Mouse (Mus musculus) large intestine, adult 2 months (tissue): ENCODE data around the gene Gpr183. TPM values are rescaled to one million over a fixed set of nuclear protein-coding genes. Genes with fewer than 3 reads are reported as not detected.

ENCODE experiments used
- DNase-seq: peaks from one replicate; pipeline ENCODE4 v3.0.0-alpha.2; 2012; ENCODE audit warnings: low read depth, low spot score
- WGBS: fragments of 180-500 bp; shearing (Covaris S2); methylation state at CpG from one replicate; pipeline ENCODE4 v1.1.7; 2018; 5-methylcytosine and 5-hydroxymethylcytosine counted together
- polyA plus RNA-seq: library from polyadenylated mRNA; depleted of rRNA; stranded (reverse); fragments of >200 nt; gene quantifications from 2 replicates; pipeline ENCODE4 v1.2.3, GENCODE M21; 2012; rRNA removed

Gene Gpr183
- 3.7 and 4.8 TPM in 2 replicates for polyA plus RNA-seq

DNA sequence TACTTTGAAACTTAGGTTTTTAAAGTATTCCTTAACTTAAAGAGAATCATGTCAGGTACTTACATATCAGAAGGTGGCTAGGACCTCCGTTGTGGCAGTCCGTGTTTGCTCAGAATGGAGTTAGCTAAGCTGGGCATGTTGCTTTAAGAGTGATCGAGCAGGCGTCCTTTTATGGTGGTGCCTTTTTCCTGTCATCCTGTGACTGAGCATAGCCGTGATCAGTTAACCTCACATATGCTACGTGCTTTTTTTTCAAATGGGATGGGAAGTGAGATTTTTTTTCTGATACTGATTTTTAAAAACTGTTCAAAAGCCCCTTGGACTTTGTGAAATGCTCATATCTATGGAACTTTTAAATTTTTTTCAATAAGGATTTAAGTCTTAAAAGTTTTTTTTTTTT is at the start of gene Gpr183:
Gpr183 (minus strand) TSS at position 206 of the 400 bp plus-strand sequence.
- no peak for DNase-seq

DNA sequence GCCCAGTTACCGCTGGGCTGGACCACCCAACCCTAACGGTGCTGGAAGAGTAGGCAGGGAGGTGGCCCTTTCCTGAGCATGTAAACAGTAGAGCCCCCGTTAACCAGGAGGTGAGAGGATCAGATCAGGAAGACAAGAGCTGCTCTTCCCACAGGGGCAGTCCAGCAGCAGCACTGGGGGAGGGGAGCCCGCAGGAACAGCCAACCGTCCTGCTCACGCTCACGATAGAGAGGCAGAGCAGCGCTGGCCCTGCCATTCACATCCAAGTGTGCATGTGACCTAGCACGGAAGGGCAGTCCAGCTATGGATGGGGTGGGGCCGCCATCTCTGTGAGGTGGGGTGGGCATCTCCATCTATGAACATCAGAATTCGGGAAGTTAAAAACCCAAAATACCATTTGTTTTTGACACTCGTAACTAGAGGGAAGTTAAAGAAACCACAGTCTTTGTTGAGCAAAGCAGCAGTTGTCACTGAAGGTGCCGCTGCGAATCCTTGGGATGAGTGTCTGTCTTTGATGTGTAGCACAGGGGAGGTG is 48.5 kb upstream of the Gpr183 start:
- WGBS, result 85% methylated on average over 14 of the region's 14 CpGs
- DNase-seq, result no peak

More for the DNA sequence above, at the start of gene Gpr183:
- 37% methylated on average over 6 of the region's 6 CpGs for WGBS

DNA sequence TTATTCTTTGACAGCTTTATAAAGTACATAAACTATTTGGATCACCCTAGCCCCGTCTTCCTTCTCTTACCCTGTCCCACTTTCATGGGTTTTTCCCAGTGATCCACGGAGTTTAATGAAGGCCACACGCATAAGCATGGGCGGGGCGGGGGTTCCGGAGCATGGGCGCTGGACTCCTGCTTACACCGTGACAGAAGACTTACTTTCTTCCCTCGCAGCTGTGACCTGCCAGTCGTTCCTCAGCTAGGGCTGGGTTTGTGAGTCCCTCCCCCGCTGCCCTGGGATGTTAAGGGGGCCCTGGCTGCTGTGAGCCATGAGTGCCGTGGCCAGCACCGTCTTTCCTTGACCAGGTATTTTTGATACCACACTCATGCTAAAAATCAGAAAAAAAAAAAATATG is 47.8 kb upstream of the Gpr183 start:
- no peak for DNase-seq
- WGBS, result 75% methylated on average over 13 of the region's 13 CpGs

DNA sequence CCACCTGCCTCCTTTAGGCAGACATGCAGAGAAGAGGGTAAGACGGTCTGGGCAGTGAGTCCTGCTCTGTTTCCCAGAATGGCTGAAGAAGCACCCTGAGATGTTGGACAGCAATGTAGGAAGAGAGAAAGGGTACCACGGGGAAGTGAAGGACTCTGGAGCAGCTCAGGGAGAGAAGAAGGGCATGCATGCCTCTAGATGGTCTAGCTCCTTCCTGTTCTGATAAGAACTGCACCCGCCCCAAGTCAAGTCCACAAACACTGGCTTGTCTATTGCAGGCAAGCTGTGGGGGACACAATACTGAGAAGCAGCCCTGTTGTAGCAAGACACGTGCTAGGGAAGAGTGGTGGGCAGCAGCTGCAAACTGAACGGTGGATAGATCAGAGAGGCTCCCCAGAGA is 47.2 kb upstream of the Gpr183 start:
- no peak for DNase-seq
- 48% methylated on average over 5 of the region's 5 CpGs for WGBS

DNA sequence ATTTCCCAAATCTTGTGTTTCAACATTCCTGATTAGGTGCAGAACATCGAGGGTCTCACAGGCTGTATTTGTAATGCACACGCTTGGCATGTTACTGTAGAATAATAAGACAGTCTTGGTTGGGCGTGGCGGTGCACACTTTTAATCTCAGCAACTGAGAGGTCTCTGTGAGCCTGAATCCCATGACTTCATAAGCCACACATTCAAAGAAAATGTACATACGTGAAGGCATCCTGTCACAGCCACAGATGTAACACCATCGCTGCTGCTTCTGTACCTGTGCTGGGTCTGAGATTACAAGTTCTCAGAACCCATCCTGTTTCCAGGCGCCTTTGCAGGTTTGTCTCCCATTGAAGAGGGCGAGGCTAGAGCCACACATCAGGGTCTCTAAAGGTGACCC is 46.8 kb upstream of the Gpr183 start:
- no peak for DNase-seq
- WGBS, result 94% methylated on average over 8 of the region's 8 CpGs

DNA sequence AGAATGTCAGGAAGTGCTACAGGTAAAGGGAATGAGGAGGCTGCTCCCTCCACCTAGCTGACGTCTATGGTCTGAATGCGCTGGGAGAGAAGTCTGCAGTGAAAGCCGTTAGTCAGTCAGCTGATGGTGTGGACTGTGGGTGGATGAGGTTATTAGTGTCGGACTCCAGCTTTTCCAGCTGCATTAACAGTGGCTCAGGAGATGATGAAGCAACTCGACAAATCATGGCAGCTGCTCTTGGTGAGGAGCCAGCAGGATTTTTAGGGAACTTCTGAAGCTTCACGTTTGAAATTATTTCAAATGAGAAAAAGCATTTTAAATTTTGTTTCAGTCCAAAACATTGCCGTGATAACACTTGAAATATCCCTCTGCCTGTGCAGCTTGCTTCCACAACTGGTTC is 45.3 kb upstream of the Gpr183 start:
- no peak for DNase-seq

DNA sequence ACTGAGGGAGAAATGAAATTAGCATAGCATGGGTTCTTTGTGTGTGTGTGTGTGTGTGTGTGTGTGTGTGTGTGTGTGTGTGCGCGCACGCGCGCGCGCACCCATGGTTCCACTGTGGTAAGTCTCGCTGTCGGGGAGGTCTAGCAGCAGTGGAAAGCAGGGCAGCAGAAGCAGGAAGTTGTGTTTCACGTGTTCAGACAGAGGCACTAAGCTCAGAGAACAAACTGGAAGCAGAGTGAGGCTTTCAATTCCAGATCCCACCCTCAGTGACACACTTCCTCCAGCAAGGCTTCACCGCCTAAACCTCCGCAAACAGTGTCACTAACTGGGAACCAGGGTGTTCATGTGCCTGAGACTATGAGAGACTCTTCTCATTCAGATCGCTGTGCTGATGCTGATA is 44.5 kb upstream of the Gpr183 start:
- WGBS, result 85% methylated on average over 13 of the region's 13 CpGs
- DNase-seq, result no peak

More for the DNA sequence above, 45.3 kb upstream of the Gpr183 start:
- WGBS, result 68% methylated on average over 7 of the region's 7 CpGs

DNA sequence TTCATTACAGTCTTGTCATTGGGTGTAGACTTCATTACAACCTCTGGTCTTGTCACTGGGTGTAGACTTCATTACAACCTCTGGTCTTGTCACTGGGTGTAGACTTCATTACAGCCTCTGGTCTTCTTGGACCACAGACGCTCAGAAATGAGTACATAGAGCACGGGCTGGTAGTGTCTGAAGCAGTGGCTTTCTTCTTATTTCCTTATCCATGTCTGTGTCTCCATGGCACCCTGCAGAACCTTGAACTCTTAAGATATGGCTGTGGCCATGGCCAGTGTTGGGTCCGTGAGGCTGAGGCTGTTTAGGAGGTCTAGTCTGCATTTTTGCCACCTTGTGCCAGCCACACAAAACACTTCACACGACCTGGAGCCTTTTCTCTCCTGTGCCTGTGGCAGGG is 43.3 kb upstream of the Gpr183 start:
- WGBS, result 70% methylated on average over 4 of the region's 4 CpGs
- no peak for DNase-seq

DNA sequence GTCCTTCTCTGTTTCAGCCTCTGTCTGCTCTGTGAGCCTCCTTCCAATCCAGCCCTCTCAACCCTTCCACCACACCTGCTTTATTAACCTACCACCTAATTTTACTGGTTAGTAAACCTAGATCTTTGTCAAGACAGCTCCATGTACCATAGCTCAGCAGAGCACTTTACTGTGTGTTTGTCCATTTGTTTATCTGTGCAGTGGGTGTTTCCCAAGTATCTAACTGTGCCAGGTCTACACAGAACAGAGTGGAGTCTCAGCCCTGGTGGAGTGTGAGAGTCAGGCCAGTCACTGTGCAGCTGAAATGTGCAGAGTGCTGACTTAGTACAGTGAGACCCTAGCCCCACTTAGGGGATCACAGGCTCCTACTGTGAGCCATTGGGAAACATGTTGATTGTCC is 38.8 kb upstream of the Gpr183 start:
- DNase-seq, result no peak

DNA sequence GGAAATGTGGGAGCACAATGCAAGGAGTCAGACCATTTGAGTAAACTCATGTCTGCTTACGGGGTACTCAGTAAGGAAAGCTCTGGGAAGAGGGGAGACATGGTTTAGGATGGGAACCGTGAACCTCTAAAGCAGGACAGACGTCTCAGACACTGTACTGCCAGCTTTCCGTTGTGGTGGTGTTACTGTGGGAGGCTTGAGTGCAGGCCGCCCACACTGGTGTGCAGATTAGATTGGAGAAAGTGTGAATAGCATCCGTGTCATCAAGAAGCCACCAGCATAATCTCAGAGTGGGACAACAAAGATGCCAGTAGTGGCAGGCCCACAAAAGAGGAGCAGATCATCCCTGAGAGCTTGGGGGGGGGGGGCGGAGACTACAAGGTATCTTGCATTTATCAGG is 37.2 kb upstream of the Gpr183 start:
- 95% methylated on average over 7 of the region's 7 CpGs for WGBS
- DNase-seq, result no peak

DNA sequence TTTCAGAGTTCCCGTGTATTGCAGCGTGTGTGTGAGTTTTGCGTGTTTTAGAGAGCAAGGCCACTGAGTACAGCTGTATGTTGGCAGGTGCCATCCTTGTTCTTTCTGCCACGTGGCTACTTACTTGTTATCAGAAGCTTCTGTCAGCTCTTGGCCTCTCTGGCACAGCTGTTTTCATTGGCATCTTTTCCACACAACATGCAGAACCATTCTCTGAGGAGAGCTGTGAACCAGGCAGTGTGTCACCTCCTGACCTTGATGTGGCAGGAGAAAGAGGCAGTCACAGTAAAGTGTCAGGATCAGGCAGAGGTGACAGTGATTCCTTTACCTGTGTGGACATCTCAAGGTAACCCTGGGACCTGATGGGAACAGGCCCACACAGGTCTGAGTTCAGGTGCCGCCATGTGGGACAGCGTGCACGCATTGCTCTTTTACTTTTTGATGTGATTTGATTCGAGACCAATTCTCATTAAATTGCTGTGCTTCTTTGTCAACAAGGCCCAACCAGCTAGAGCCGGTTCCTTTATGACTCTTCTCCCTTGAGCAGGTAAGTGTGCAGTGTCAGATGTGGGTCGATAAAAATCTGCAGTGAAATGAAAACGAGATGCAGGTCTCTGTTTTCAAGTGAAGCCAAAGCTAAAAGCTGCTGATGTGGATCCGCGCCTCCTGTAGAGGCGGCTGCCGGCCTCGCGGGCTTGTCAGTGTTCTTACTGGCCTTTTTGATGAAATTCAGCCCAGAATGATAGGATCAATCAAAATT is 35.5 kb upstream of the Gpr183 start:
- 74% methylated on average over 17 of the region's 17 CpGs for WGBS

DNA sequence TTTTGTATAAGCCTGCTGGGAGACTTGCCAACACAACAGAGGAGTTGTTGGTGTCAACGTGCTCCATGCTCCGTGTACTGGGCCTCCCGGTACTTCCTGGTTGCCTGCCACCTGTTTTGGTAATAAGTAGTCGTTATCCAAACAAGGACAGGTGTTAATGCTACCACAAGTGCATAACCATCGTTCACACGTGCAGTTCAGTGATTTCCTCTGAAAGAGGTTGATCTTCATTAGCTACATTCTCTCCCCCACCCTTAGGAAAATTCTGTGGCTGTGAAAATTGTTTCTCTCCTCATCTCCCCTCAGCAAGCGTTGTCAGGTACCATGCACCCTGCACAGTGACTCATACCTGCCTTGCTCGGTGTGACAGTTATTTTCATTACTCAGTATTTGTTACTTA is 34.5 kb upstream of the Gpr183 start:
- WGBS, result 25% methylated on average over 8 of the region's 8 CpGs
- no peak for DNase-seq

More for the DNA sequence above, 35.5 kb upstream of the Gpr183 start:
- no peak for DNase-seq

DNA sequence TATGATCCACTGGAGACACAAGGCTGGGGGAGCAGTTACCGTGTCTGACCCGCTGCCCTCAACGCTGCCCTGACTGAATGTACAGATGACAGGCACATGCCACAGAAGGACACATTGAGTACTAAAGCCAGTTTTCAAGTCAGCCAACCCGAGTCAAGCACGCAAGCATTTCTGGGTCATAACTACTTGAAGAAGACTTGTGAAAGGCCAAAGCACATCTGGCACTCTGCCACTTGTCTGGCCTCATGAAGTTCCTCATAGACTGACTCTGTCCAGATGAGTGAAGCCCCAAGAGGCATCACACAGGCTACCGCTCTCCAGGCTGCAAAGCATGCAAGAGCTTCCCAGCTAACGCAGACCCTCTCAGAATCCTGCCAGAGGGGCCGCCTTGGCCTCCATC is 31.8 kb upstream of the Gpr183 start:
- no peak for DNase-seq
- WGBS, result 75% methylated on average over 8 of the region's 8 CpGs

DNA sequence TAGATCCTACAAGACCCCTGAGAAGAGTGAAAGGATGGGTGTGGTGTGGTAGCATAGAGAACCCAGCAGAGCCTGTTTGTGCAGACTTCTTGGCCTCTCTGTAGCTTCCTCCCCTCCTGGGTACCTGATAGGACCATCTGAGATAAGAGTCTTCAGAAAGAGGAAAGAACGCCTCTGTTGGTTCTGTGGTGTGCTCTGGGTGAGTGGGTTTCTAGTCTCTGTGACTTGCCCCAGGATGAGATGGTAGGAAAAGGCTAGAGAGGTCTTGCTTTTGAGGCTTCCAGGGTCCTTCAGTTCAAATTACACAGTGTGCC is 30.5 kb upstream of the Gpr183 start:
- WGBS, result 89% methylated on average over 1 of the region's 1 CpGs
- no peak for DNase-seq

DNA sequence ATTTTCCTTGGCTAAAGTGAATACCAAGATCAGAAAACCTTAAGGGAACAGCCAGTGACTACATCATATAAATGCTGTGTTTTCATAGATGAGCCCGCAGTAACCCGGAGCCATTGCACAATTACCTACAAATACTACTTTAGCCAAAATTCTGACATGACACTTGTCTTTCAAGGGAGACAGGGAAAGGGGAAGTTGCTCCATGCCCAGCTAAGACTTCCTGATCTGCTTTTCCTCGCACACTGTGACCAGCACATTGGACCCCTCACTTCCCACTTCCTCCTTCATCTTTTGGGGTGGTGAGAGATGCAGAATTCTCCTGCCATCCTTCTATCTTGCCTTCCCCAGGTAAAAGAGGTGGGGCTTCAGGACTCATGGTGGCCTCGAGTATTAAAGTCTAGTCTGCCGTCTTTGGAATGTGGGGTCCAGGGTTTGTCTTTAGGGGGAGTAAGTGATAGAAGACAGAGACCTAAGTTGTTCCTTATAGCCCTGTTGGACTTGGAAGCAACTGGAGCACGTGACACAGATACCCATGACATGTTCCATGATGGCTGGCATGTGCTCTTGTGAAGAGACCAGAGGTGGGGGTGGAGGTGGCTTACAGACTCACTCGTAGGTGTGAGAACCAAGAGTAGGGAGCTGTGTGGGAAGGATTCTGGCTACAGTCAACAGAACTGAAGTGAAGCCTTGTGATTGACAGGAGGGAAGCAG is 30.0 kb upstream of the Gpr183 start:
- WGBS, result 92% methylated on average over 7 of the region's 7 CpGs

DNA sequence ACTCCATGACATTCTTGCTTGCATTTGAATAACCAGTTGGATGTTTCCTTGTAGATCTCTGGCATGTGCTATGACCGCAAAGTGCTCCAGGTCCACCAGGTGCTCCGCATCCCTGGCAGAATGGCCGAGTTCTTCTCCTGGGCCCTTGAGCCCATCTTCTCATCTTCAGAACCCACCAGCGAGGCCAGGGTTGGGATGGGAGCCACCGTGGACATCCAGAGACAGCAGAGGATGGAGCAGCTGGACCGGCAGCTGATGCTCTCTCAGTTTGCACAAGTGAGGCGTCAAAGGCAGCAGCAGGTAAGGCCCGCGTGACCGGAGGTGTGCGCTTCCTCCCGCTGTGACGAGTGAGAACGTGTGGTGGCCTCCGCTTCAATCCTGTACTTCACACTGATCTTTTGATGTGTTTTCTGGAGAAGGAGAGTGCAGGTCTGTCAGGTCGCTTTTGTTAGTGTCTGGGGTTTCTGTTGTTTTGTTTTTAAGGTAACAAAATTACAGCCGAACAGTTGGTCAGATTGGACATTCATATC is 29.2 kb upstream of the Gpr183 start:
- WGBS, result 93% methylated on average over 17 of the region's 17 CpGs
- DNase-seq, result no peak

More for the DNA sequence above, 30.0 kb upstream of the Gpr183 start:
- no peak for DNase-seq

DNA sequence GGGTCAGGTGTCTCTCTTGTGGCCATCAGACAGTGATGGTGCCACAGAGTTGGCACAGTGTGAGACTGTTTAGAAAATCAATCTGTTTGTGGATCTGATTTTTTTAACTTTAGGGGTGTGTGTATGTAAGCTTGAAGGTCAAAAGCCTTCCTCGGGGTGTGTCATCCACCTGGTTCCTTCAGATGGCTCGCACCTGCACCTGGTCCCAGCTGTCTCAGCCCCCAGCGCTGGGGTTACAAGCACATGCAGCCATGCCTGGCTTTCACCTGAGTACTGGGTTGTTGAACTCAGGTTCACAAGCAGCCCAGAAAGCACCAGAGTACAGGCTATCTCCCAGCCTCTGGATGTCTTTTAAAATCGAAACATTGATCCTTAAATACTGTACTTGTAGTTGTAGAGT is 28.6 kb upstream of the Gpr183 start:
- no peak for DNase-seq
- 40% methylated on average over 4 of the region's 4 CpGs for WGBS

DNA sequence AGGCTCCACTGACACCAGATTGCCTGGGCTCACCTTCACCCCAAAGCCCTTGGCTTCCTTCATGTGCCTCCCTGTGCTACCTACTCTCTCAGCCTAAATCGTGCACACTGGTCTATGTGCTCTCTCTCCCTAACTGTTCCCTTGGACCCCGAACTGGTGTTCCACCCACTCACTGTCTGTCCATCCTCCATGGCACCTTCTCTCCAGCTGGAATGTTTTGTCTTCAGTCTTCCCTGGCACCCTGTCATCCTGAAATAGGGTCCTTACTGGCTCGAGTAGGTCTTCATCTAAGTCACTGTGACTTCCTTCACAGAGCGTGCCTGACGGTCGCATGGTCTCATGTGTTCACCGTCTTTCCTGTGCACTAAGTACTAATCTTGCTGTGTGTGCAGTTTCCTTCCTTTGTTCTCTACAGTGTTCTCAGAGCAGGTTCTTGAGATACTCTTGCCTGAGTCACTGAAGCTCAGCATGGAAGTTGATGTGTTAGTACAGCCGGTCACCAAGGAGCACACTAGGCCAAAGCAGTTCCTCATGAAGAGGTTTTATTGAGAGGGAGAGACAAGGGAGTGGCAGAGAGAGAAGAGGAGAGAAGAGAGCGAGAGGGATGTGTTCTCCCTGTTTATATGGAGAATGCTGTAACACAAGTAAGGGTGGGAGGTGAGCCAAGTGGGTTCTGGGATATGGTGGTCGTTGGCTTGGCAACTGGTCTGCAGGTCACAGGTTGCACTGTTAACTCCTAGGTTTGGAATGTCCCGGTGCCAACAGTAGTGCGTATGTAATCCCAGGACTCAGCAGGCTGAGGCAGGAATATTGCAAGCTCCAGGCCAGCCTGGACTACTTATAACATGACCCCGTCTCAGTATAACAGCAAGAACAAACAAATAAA is 27.6 kb upstream of the Gpr183 start:
- no peak for DNase-seq
- WGBS, result 72% methylated on average over 13 of the region's 13 CpGs

DNA sequence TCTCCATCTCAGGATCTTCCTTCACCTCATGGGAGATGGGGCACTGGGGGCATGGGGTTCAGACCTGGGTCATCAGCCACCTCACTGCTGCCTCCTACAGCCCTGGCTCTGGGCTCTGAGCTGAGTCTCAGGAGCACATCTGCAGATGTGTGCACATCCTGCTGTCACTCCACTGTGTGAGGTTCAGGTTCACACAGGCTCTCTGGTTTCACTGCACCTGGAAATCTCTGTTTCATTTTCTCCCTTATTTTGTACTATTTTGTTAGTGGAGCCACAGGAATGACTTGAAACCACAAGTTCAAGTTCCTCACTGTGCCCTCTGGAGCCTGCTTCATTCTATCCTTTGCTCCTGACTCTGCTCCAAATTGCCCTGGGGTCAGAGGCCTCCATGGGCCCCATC is 26.9 kb upstream of the Gpr183 start:
- DNase-seq, result no peak

DNA sequence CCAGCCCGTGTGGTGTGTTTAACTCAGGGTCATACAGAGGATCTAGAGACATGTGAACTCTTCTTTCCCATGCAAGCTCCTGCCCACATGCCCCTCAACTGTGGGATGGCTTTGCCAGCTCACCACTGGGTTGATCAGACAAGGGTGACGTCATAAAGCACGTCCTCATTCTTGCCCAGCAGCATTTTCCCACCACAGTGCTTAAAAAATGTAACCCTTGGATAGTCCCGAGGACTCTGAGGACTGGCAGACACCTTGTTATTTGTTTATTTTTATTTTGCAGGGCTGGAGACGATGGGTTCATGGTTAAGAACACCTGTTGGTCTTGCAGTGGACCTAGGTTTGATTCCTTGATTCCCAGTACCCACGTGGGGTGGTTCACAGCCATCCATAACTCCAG is 25.9 kb upstream of the Gpr183 start:
- 87% methylated on average over 6 of the region's 6 CpGs for WGBS

More for the DNA sequence above, 25.9 kb upstream of the Gpr183 start:
- no peak for DNase-seq
